Mouse (Mus musculus) stomach, embryonic 15.5 days (tissue): ENCODE measurements at regions not wholly inside any gene's neighbourhood (a gene's known extent, or its start where the extent isn't known, plus 50 kb on each side); places are given as distances from the start of the nearest gene placed in this dataset.

Experiments
- ATAC-seq: fragments of 200-750 bp; cut with Nextera tagmentation; 2 replicates; pipeline ENCODE4 v1.8.0; 2017; ENCODE audit warnings: low read depth, moderate number of reproducible peaks, moderate TSS enrichment; ENCODE audit not compliant: insufficient read depth, low FRiP score
- H3K27ac ChIP-seq: fragments of 300-500 bp; sonication (generic); 2 replicates; pipeline ENCODE4 v1.5.1; 2015; ENCODE audit warnings: mild to moderate bottlenecking, inconsistent platforms
- H3K27me3 ChIP-seq: fragments of 300-500 bp; sonication (generic); replicated peaks from 2 replicates; pipeline ENCODE4 v1.6.1; 2015; ENCODE audit warnings: inconsistent platforms
- H3K36me3 ChIP-seq: fragments of 300-500 bp; sonication (generic); 2 replicates; pipeline ENCODE4 v1.6.1; 2015; ENCODE audit warnings: inconsistent platforms
- H3K4me1 ChIP-seq: fragments of 300-500 bp; sonication (generic); 2 replicates; pipeline ENCODE4 v1.6.1; 2015; ENCODE audit warnings: inconsistent platforms
- H3K4me2 ChIP-seq: fragments of 300-500 bp; sonication (generic); 2 replicates; pipeline ENCODE4 v1.6.1; 2015; ENCODE audit warnings: mild to moderate bottlenecking, inconsistent platforms
- H3K4me3 ChIP-seq: fragments of 300-500 bp; sonication (generic); replicated peaks from 2 replicates; pipeline ENCODE4 v1.5.1; 2015; ENCODE audit warnings: inconsistent platforms
- H3K9ac ChIP-seq: fragments of 300-500 bp; sonication (generic); 2 replicates; pipeline ENCODE4 v1.6.1; 2015; ENCODE audit warnings: inconsistent platforms
- H3K9me3 ChIP-seq: fragments of 300-500 bp; sonication (generic); 2 replicates; pipeline ENCODE4 v1.6.1; 2016; ENCODE audit warnings: inconsistent platforms
- WGBS: fragments of 180-500 bp; shearing (Covaris S2); methylation state at CpG from one replicate; pipeline ENCODE4 v1.1.7; 2015; 5-methylcytosine and 5-hydroxymethylcytosine counted together

DNA sequence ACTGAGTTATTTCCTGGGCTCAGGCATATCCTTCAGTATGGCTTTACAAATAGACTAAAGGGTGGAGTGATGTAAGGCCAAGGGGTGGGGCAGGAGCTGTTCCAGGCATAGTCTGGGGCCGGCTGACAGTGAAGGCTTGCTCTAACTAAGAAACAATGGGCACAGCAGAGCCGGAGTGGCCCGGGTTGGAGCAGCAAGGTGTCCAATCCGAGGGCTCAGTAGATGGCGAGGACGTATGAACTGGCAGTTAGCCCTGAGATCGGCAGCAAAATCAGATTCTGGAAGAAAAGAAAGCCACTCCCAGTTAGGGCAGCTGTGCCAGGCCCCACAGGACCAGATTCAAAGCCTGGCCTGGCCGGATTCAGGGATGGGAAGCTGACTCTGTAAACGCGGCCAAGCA lies 100.5 kb upstream of the Vps8 start:
- Histone ChIP-seq H3K9ac (no peak overlapping the region), H3K27me3 (no peaks in the 10 kb centered on the region), H3K36me3 (no peaks in the 10 kb centered on the region), H3K9me3 (no peaks in the 10 kb centered on the region), H3K4me2 (peak overlapping the region; percentile 31), H3K27ac (peak overlapping the region; percentile 59), H3K4me1 (peaks cover 26% of the 10 kb centered on the region), H3K4me3 (no peak overlapping the region)
- 36% methylated on average over 10 of the region's 10 CpGs for whole genome bisulfite sequencing
- peak; percentile 89 for ATAC-seq

DNA sequence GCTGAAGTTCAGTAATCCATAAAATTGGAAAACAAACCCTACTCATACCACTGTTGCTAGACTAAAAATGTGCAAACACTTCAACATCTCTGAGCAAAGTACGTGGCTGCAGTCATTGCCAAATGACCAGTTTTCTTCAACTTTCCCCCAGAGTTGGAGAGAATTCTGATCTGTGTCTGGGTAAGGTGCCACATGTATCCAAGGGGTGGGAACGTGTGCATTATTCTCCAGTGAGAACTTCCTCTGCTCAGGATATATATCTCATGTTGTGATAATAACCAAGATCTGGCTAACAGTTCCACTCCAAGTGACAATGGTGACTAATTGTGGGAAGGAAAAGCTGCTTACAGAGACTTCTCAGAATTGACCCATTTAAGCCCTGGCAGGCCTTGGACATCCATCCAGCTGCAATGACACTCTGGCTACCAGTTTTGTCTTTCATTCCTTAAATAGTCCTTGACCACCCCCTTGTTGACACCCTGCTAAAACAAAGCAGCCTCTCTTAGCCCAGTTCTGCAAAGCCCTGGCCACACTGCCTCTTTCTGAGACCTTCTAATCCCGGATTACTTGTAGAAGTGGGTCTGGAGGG lies 99.4 kb upstream of the Vps8 start:
- 68% methylated on average over 3 of the region's 3 CpGs for WGBS
- H3K9me3 ChIP-seq: no peaks in the 10 kb centered on the region
- H3K27ac ChIP-seq: no peak overlapping the region
- peaks cover 21% of the 10 kb centered on the region for H3K4me1 ChIP-seq
- H3K9ac ChIP-seq: no peak overlapping the region
- no peak overlapping the region for H3K4me2 ChIP-seq
- no peaks in the 10 kb centered on the region for H3K36me3 ChIP-seq
- no peaks in the 10 kb centered on the region for H3K27me3 ChIP-seq
- no peak for ATAC-seq
- no peak overlapping the region for H3K4me3 ChIP-seq

DNA sequence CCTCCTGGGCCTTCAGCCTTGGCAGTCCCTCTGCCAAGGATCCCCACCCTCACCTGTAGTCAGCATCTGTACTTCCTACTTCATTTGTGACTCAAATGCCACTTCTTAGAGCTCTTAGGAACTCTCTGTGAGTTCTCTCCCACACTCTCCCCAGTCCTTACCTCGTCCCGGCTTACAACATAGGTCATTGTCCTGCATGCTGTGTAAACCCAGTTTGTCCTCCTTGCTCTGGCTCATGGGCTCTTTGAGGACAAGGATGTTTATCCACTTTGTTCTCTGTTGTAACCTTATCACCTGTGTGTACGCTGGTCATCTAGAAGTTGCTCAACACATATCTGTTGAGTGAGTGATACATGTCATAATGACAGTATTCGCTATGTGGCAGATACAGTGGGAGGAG lies 94.9 kb upstream of the Vps8 start:
- Histone ChIP-seq H3K4me2 (no peak overlapping the region), H3K9ac (no peak overlapping the region), H3K4me1 (no peaks in the 10 kb centered on the region), H3K9me3 (no peaks in the 10 kb centered on the region), H3K27me3 (no peaks in the 10 kb centered on the region), H3K36me3 (no peaks in the 10 kb centered on the region), H3K27ac (no peak overlapping the region), H3K4me3 (no peak overlapping the region)
- WGBS: 85% methylated on average over 4 of the region's 4 CpGs
- no peak for ATAC-seq

DNA sequence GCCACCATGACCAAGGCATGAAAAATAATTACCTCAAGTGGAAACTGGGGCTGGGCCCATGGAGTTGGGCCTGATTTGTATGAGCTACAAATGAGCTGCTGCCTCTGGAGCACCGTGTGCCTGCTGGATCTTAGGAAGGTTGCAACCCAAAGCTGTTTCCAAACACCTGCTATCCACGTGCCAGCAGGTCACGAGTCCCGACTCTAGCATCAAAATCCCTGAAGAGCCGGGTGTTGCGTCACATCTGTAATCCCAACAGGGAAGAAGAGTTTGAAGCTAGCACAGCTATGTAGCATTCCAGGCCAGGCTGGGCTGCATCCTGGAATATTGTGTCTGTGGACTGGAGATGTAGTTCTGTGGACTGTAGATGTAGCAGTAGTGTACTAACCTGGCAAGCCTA lies 93.7 kb upstream of the Vps8 start:
- Histone ChIP-seq H3K27me3 (no peaks in the 10 kb centered on the region), H3K4me1 (no peaks in the 10 kb centered on the region), H3K9me3 (no peaks in the 10 kb centered on the region), H3K4me3 (no peak overlapping the region), H3K4me2 (no peak overlapping the region), H3K36me3 (no peaks in the 10 kb centered on the region), H3K27ac (no peak overlapping the region), H3K9ac (no peak overlapping the region)
- 94% methylated on average over 6 of the region's 6 CpGs for WGBS
- no peak for ATAC-seq

DNA sequence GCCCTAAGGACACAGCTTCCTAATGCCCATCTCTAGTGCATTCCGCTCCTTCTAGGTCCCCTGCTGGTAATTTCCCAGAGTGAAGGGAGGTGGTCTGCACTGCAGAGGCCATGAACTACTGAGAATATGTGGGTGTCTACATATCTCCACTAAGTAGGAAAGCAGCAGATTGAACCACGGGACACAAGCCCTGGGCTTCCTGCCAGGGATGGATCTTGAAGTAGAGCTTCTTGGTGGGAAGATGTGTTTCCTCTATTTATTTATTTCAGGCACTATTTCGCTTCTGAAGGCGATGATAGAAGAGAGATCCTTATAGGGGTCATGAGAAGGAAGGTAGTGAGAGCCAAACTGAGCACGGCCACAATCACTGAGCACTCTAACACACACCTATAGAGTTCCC lies 91.7 kb upstream of the Vps8 start:
- Histone ChIP-seq H3K4me3 (no peak overlapping the region), H3K9ac (no peak overlapping the region), H3K9me3 (no peaks in the 10 kb centered on the region), H3K4me1 (no peaks in the 10 kb centered on the region), H3K4me2 (no peak overlapping the region; the same call in 1 of the 2 replicates), H3K36me3 (no peaks in the 10 kb centered on the region), H3K27me3 (no peaks in the 10 kb centered on the region), H3K27ac (no peak overlapping the region)
- no peak for ATAC-seq
- WGBS: 60% methylated on average over 5 of the region's 5 CpGs

DNA sequence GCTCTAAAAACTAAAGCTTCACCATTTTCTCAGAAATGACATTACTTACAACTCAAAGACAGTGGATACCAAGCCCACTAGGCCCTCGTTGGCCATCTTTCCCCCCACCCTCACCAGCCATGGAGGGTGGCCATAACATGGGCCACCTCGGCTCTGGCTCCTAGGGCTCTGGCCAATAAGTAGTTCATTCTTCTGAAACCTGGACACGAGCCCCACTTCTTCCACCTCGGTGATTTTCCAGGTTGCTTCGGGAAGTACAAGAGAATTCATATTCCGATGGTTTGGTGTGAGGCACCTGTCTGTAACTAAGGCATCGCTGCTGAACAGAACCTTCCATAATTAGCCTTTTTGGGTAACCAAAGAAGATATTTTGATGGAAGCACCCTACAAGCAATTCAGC lies 90.5 kb upstream of the Vps8 start:
- Histone ChIP-seq H3K36me3 (no peaks in the 10 kb centered on the region), H3K9ac (peak overlapping the region; percentile 76; the same call in 1 of the 2 replicates), H3K4me1 (no peaks in the 10 kb centered on the region), H3K4me3 (peak overlapping the region; percentile 71), H3K4me2 (peak overlapping the region; percentile 82), H3K27me3 (no peaks in the 10 kb centered on the region), H3K27ac (peak overlapping the region; percentile 92), H3K9me3 (no peaks in the 10 kb centered on the region)
- 56% methylated on average over 7 of the region's 7 CpGs for WGBS
- ATAC-seq: no peak

DNA sequence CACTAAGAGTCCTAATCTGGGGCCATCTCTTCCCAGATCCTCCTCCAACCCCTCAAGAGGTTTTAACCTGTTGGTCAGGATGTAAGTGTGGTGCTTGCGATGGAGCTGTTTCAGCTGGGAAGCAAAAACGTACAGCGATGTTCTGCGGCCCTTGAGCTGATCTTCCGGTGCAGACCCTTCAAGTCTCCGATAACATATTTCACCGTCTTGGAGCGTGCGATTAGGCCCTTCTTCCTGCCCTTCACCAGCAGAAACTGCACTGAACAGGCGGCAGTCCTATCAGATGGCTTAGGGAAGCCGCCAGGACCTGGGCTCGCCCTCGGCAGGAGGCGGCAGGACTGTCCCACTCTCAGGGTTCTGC lies 90.1 kb upstream of the Vps8 start:
- whole genome bisulfite sequencing: under 1% methylated on average over 14 of the region's 14 CpGs
- ATAC-seq: no peak
- H3K9me3 ChIP-seq: no peaks in the 10 kb centered on the region

DNA sequence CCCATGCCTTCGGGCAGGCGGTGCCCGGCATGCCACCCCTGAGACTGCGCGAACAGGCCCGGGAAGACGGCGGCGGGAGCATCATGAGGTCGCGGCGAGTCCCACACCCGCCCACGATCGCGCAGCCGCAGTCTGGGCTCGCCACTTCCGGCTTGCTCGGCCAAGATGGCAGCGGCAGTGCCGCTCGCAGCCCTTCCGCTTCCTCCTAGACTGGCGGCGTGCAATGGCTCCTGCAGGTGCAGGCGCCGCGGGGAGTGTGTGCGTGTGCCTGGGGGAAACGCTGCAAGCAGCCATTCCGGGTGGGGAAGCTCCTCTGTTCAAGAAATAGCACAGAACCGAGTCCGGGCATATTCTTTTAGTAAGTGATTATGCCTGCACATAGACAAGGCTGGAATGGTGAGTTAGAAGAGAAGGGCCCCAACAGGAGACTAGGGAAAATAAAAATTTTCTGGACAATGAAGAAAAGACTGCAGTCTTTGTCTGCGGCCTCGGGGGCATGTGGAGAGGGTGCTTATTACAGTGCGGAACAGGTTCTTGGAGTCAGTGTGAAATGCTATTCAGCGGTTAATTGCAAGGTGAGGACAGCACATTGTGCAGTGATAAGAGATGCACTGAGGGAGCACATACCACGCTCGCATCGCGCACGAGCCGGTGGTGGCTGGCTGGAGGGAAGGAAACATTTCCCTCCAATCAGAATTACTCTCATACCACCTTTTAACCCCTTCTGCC lies 89.5 kb upstream of the Vps8 start:
- H3K36me3 ChIP-seq: no peaks in the 10 kb centered on the region
- peak overlapping the region; percentile 92 for H3K27ac ChIP-seq
- H3K9ac ChIP-seq: peak overlapping the region; percentile 76
- H3K4me2 ChIP-seq: peak overlapping the region; percentile 82
- no peaks in the 10 kb centered on the region for H3K27me3 ChIP-seq
- WGBS: under 1% methylated on average over 44 of the region's 44 CpGs
- H3K9me3 ChIP-seq: no peaks in the 10 kb centered on the region
- ATAC-seq: peak; percentile 88
- peaks cover 9% of the 10 kb centered on the region for H3K4me1 ChIP-seq
- H3K4me3 ChIP-seq: peak overlapping the region; percentile 71

More for the DNA sequence above, 90.1 kb upstream of the Vps8 start:
- H3K4me3 ChIP-seq: peak overlapping the region; percentile 71
- H3K4me2 ChIP-seq: peak overlapping the region; percentile 82
- H3K36me3 ChIP-seq: no peaks in the 10 kb centered on the region
- no peaks in the 10 kb centered on the region for H3K27me3 ChIP-seq
- peak overlapping the region; percentile 76 for H3K9ac ChIP-seq
- peaks cover 3% of the 10 kb centered on the region for H3K4me1 ChIP-seq
- H3K27ac ChIP-seq: peak overlapping the region; percentile 92

DNA sequence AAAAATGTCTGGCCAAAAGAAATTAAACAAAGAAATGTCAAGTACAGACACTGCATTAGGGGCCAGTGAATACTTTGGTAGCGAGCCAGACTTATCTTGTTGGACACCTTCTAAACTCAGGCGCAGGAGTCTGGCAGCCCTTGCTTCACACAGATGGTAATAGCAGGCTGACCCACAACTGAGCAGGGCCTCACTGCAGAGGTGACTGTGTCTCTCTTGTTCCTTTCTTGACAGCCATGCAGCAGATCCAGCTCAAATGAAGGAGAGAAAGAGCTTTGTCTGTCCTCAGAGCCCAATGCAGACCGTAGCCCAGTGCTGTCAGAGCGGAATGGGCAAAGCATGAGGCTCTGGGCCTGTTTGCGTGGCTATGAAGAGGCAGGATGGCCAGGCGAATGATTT lies 83.9 kb upstream of the Vps8 start:
- Histone ChIP-seq H3K9me3 (no peaks in the 10 kb centered on the region), H3K9ac (no peak overlapping the region), H3K4me3 (no peak overlapping the region), H3K36me3 (no peaks in the 10 kb centered on the region), H3K27ac (peak overlapping the region; percentile 94), H3K4me1 (peaks cover 30% of the 10 kb centered on the region), H3K4me2 (peak overlapping the region; percentile 0; the same call in 1 of the 2 replicates), H3K27me3 (no peaks in the 10 kb centered on the region)
- peak; percentile 74; the same call in 1 of the 2 replicates for ATAC-seq
- WGBS: 33% methylated on average over 6 of the region's 6 CpGs

DNA sequence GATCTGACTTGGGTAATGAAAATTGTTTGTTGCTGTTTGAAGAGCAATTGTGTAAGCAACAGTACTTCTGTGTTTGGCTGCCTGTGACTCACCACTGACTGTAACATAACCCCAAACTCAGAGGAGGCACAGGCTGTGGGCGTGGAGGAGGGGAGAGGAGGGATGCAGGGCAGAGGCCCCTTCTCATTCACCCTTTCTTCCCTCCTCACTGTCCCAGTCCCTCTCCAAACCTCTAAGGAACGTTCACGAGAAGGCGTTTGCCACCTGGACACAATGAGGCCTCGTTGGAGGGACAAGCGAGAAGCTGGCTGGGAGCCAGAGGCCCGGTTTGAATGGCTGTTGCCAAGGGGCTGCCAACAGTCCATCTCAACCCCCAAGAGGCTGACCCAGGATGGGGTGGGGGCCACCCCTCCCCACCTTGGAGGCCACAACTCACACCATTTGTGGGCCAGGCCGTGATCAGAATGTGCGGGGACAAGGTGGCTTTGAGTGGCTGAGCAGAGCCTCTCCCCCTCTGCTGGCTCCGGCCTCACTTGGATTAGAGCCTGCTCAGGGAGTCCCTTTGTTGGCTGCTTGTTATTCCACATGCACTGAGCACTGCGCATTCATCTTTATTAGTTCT lies 83.3 kb upstream of the Vps8 start:
- Histone ChIP-seq H3K4me3 (no peak overlapping the region), H3K36me3 (no peaks in the 10 kb centered on the region), H3K4me2 (peak overlapping the region; percentile 26), H3K27me3 (no peaks in the 10 kb centered on the region), H3K9me3 (no peaks in the 10 kb centered on the region), H3K27ac (peak overlapping the region; percentile 94), H3K4me1 (peaks cover 30% of the 10 kb centered on the region), H3K9ac (no peak overlapping the region)
- WGBS: 24% methylated on average over 11 of the region's 11 CpGs
- peak; percentile 72; the same call in 1 of the 2 replicates for ATAC-seq

DNA sequence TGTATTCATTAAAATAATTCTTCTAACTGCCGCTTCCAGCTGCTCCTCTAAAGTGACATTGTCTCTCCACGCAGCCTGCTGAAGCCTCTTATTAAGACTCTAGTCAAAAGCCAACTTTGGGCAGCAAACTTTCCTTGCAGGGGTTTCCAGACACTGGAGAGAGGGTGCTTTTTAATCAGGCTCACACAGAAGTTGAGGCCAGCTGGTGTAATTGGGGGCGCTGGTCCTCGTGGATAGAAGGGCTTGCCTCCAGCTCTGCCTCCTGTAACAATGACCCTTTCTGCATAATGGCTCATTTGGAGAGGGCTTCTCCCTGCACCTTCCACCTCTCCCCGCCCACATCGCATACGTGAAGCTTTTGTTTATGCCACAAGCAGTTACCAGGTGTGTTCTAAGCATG lies 82.8 kb upstream of the Vps8 start:
- no peaks in the 10 kb centered on the region for H3K9me3 ChIP-seq
- H3K4me1 ChIP-seq: peaks cover 30% of the 10 kb centered on the region
- H3K27me3 ChIP-seq: no peaks in the 10 kb centered on the region
- H3K9ac ChIP-seq: no peak overlapping the region
- no peak overlapping the region for H3K4me3 ChIP-seq
- H3K36me3 ChIP-seq: no peaks in the 10 kb centered on the region
- no peak overlapping the region for H3K4me2 ChIP-seq
- 40% methylated on average over 7 of the region's 7 CpGs for WGBS
- 0 out of 2 replicates have a peak, but pooled peaks have one; percentile 1 for ATAC-seq
- H3K27ac ChIP-seq: peak overlapping the region; percentile 94

DNA sequence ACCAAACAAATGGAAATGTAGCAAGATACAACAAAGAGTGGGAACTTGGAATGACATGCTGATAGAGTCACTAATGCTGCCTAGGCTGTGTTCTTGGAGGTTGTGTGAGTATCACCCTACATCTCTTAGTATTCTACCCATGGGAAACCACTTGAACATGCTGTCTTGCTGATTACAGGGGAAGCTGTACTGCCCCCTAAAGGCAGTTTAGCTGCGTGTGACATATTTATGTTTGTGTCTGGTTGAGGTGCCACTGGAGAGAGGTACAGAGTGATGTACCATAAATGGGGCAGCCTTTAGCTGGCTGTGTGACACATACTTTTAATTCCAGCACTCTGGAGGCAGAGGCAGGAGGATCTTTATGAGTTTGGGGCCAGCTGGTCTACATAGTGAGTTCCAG lies 73.0 kb upstream of the Vps8 start:
- 75% methylated on average over 1 of the region's 1 CpGs for WGBS
- H3K4me1 ChIP-seq: no peaks in the 10 kb centered on the region

More for the DNA sequence above, 73.0 kb upstream of the Vps8 start:
- Histone ChIP-seq H3K27me3 (no peaks in the 10 kb centered on the region), H3K4me2 (no peak overlapping the region), H3K36me3 (no peaks in the 10 kb centered on the region), H3K9ac (no peak overlapping the region), H3K9me3 (no peaks in the 10 kb centered on the region), H3K27ac (no peak overlapping the region), H3K4me3 (no peak overlapping the region)
- no peak for ATAC-seq
